Mouse (Mus musculus) heart, postnatal 0 days (tissue): ENCODE measurements around the gene Ifrd2. TPM values are rescaled to one million over a fixed set of nuclear protein-coding genes. Genes with fewer than 3 reads are reported as not detected.

Experiments
- ATAC-seq: fragments of 200-750 bp; cut with Nextera tagmentation; 2 replicates; pipeline ENCODE4 v1.8.0; 2017; ENCODE audit warnings: low read depth, moderate number of reproducible peaks, moderate library complexity; ENCODE audit not compliant: insufficient read depth
- DNase-seq: peaks from one replicate; pipeline ENCODE4 v3.0.0-alpha.2; 2016; ENCODE audit warnings: low spot score
- H3K27ac ChIP-seq: fragments of 300-500 bp; sonication (generic); 2 replicates; pipeline ENCODE4 v1.5.1; 2014; ENCODE audit warnings: low read depth, mild to moderate bottlenecking
- H3K27me3 ChIP-seq: fragments of 300-500 bp; sonication (generic); 2 replicates; pipeline ENCODE4 v1.6.1; 2014; ENCODE audit warnings: low read length, mixed read lengths; ENCODE audit not compliant: control insufficient read depth, insufficient read depth
- H3K36me3 ChIP-seq: fragments of 300-500 bp; sonication (generic); replicated peaks from 2 replicates; pipeline ENCODE4 v1.6.1; 2014; ENCODE audit warnings: low read length, mixed read lengths; ENCODE audit not compliant: control insufficient read depth, insufficient read depth
- H3K4me1 ChIP-seq: fragments of 300-500 bp; sonication (generic); 2 replicates; pipeline ENCODE4 v1.6.1; 2014; ENCODE audit warnings: antibody characterized with exemption; ENCODE audit not compliant: control insufficient read depth, insufficient read depth
- H3K4me2 ChIP-seq: fragments of 300-500 bp; sonication (generic); 2 replicates; pipeline ENCODE4 v1.6.1; 2014; ENCODE audit warnings: low read depth, mild to moderate bottlenecking, low read length, moderate library complexity
- H3K4me3 ChIP-seq: fragments of 300-500 bp; sonication (generic); 2 replicates; pipeline ENCODE4 v1.5.1; 2014; ENCODE audit warnings: low read depth, low read length
- H3K9ac ChIP-seq: fragments of 300-500 bp; sonication (generic); replicated peaks from 2 replicates; pipeline ENCODE4 v1.6.1; 2014; ENCODE audit warnings: low read depth, low read length, mixed read lengths
- H3K9me3 ChIP-seq: fragments of 300-500 bp; sonication (generic); replicated peaks from 2 replicates; pipeline ENCODE4 v1.6.1; 2016; ENCODE audit warnings: low read length; ENCODE audit not compliant: control insufficient read depth
- CTCF ChIP-seq: IDR thresholded peaks from 2 replicates; pipeline ENCODE4 v1.5.1; 2016; ENCODE audit warnings: antibody characterized with exemption, control low read depth, low read depth
- EP300 ChIP-seq: IDR thresholded peaks from 2 replicates; pipeline ENCODE4 v1.6.1; 2016; ENCODE audit warnings: antibody characterized with exemption, low read depth
- WGBS: fragments of 180-500 bp; shearing (Covaris S2); extraction: QIAGEN DNeasy Blood & Tissue Kit; methylation state at CpG from one replicate; pipeline ENCODE4 v1.1.7; 2014; 5-methylcytosine and 5-hydroxymethylcytosine counted together
- polyA plus RNA-seq: library from polyadenylated mRNA; unstranded; fragments of >200 nt; fragmentation: Nextera tagmentation; extraction: Ambion mirVana; gene quantifications from 2 replicates; pipeline ENCODE4 v1.2.1, GENCODE M21; 2015
- total RNA-seq: library from RNA; depleted of rRNA; stranded (reverse); fragments of >200 nt; gene quantifications from 2 replicates; pipeline ENCODE4 v1.2.3, GENCODE M21; 2014; ENCODE audit warnings: low replicate concordance

Gene Ifrd2
- total and polyA plus RNA-seq, 2 experiments from 2014 or later, result 28.6 to 31.2 TPM

GRCm38 (mm10) chr9:107544729-107545128, 42.7 kb upstream of the Ifrd2 start:
- Histone ChIP-seq H3K4me1 (peaks cover 28% of the 10 kb centered on the region), H3K27ac (no peak overlapping the region), H3K27me3 (0 out of 2 replicates have a peak, but pooled peaks cover 4% of the 10 kb centered on the region), H3K36me3 (peaks cover 14% of the 10 kb centered on the region), H3K9ac (no peak overlapping the region), H3K4me3 (no peak overlapping the region), H3K9me3 (no peaks in the 10 kb centered on the region), H3K4me2 (no peak overlapping the region)
- TF ChIP-seq CTCF, result no peak
- TF ChIP-seq EP300, result no peak
- 85% methylated on average over 12 of the region's 12 CpGs for WGBS
- DNase-seq (no peak), ATAC-seq (no peak)

GRCm38 (mm10) chr9:107545199-107545598, 42.2 kb upstream of the Ifrd2 start:
- peaks cover 28% of the 10 kb centered on the region for H3K4me1 ChIP-seq
- DNase-seq (no peak), ATAC-seq (no peak)
- H3K4me3 ChIP-seq, result no peak overlapping the region
- 81% methylated on average over 10 of the region's 10 CpGs for WGBS
- H3K4me2 ChIP-seq, result no peak overlapping the region
- H3K9me3 ChIP-seq, result no peaks in the 10 kb centered on the region
- H3K27me3 ChIP-seq, result 0 out of 2 replicates have a peak, but pooled peaks cover 6% of the 10 kb centered on the region
- H3K27ac ChIP-seq, result no peak overlapping the region
- no peak overlapping the region for H3K9ac ChIP-seq
- peaks cover 11% of the 10 kb centered on the region; the same call in 1 of the 2 replicates for H3K36me3 ChIP-seq
- TF ChIP-seq CTCF (no peak), EP300 (no peak)

GRCm38 (mm10) chr9:107545602-107546001, 41.8 kb upstream of the Ifrd2 start:
- 11% methylated on average over 3 of the region's 3 CpGs for WGBS
- H3K9me3 ChIP-seq, result no peaks in the 10 kb centered on the region
- no peak for ATAC-seq
- peaks cover 28% of the 10 kb centered on the region for H3K4me1 ChIP-seq
- no peak overlapping the region for H3K4me2 ChIP-seq
- no peak overlapping the region for H3K27ac ChIP-seq
- H3K27me3 ChIP-seq, result 0 out of 2 replicates have a peak, but pooled peaks cover 10% of the 10 kb centered on the region
- DNase-seq, result no peak
- H3K9ac ChIP-seq, result no peak overlapping the region
- no peak overlapping the region for H3K4me3 ChIP-seq
- TF ChIP-seq CTCF, result peak; percentile 92
- TF ChIP-seq EP300, result no peak
- H3K36me3 ChIP-seq, result peaks cover 11% of the 10 kb centered on the region; the same call in 1 of the 2 replicates

DNA sequence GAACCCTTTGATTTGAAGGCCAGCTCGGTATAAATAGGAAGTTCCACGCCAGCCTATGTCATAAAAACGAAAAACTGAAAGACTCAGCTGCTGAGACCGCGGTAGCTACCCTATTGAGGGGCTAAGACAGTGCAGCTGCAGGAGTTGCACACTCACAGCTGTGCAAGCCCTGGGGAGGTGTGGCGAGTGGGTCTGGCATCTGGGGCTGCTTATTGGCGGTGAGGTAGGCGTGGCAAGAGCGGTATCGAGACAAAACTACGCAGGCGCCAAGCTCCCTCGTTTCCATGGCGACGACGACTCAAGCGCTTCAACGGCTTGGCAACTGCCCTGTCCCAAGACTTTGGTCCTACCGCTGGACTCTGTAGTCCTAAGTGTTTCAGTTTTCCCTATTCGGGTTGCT, 40.4 kb upstream of the Ifrd2 start, which contains the start of gene Zmynd10:
Zmynd10 (plus strand) TSS at position 273 of the 400 bp plus-strand sequence.
- peak; percentile 42 for ATAC-seq
- TF ChIP-seq CTCF (no peak), EP300 (no peak)
- Histone ChIP-seq H3K27me3 (0 out of 2 replicates have a peak, but pooled peaks cover 12% of the 10 kb centered on the region), H3K27ac (peak within 1 kb of the TSS; percentile 9; the same call in 1 of the 2 replicates), H3K36me3 (peaks cover 11% of the 10 kb centered on the region; the same call in 1 of the 2 replicates), H3K9ac (0 out of 2 replicates have a peak within 1 kb of the TSS, but pooled peaks have one; percentile 13), H3K4me3 (no peak within 1 kb of the TSS), H3K4me1 (peaks cover 35% of the 10 kb centered on the region), H3K9me3 (no peaks in the 10 kb centered on the region), H3K4me2 (peak within 1 kb of the TSS; percentile 36)
- WGBS, result 5% methylated on average over 20 of the region's 20 CpGs
- peak; percentile 88 for DNase-seq

DNA sequence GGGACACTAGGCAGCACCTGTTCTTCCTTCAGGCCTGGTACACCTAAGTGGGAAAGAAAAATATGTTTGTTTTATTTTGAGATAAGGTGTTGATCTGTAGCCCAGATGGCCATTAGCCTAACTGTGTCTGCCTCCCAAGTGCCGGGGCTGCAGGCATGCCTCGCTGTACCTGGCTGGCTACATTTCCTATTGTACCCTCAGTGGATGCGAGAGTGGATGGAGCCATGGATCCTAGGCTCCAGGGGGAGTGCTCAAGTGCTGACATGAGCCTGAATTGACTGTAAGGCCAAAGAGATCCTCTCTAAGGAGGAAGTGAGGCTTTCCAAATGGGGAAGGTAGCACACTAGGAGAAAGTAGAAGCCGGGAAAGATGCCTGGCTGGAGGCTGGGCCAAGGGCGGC, 39.5 kb upstream of the Ifrd2 start:
- Histone ChIP-seq H3K4me2 (no peak overlapping the region), H3K4me3 (no peak overlapping the region), H3K36me3 (peaks cover 11% of the 10 kb centered on the region; the same call in 1 of the 2 replicates), H3K27me3 (0 out of 2 replicates have a peak, but pooled peaks cover 12% of the 10 kb centered on the region), H3K27ac (no peak overlapping the region), H3K9ac (no peak overlapping the region), H3K4me1 (peaks cover 28% of the 10 kb centered on the region), H3K9me3 (no peaks in the 10 kb centered on the region)
- ATAC-seq (no peak), DNase-seq (no peak)
- no peak for TF ChIP-seq CTCF
- TF ChIP-seq EP300, result no peak
- 74% methylated on average over 5 of the region's 5 CpGs for WGBS

DNA sequence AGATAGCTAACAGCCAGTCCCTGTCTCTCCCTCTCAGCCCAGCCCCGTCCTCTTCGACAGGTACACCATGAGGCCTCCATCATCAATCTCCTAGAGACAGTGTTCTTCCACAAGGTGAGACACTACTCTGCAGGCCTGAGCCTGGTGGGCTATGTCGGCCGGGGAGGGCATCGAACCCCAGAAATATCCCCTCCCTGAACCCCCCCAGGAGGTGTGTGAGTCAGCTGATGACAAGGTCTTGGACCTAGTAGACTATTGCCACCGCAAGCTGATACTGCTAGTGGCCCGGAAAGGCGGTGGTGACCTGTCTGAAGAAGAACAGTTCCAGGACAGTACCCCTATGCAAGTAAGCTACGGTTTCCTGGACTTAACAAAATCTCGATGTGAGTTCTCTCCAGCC, 38.6 kb upstream of the Ifrd2 start:
- no peak for TF ChIP-seq EP300
- no peak for TF ChIP-seq CTCF
- peaks cover 36% of the 10 kb centered on the region for H3K4me1 ChIP-seq
- H3K4me2 ChIP-seq, result no peak overlapping the region
- H3K27me3 ChIP-seq, result 0 out of 2 replicates have a peak, but pooled peaks cover 12% of the 10 kb centered on the region
- H3K9ac ChIP-seq, result no peak overlapping the region
- peaks cover 11% of the 10 kb centered on the region; the same call in 1 of the 2 replicates for H3K36me3 ChIP-seq
- no peaks in the 10 kb centered on the region for H3K9me3 ChIP-seq
- 82% methylated on average over 10 of the region's 10 CpGs for WGBS
- H3K4me3 ChIP-seq, result no peak overlapping the region
- DNase-seq (no peak), ATAC-seq (no peak)
- H3K27ac ChIP-seq, result no peak overlapping the region
